Mouse (Mus musculus) duodenum, adult 2 months (tissue): ENCODE measurements around the gene Ptbp1. TPM values are rescaled to one million over a fixed set of nuclear protein-coding genes. Genes with fewer than 3 reads are reported as not detected.

Source experiments
- polyA plus RNA-seq: library from polyadenylated mRNA; depleted of rRNA; stranded (reverse); fragments of >200 nt; gene quantifications from 2 replicates; pipeline ENCODE4 v1.2.3, GENCODE M21; 2012; ENCODE audit warnings: low replicate concordance; rRNA removed

The Ptbp1 gene
- 156 and 209 TPM in 2 replicates for polyA plus RNA-seq

DNA sequence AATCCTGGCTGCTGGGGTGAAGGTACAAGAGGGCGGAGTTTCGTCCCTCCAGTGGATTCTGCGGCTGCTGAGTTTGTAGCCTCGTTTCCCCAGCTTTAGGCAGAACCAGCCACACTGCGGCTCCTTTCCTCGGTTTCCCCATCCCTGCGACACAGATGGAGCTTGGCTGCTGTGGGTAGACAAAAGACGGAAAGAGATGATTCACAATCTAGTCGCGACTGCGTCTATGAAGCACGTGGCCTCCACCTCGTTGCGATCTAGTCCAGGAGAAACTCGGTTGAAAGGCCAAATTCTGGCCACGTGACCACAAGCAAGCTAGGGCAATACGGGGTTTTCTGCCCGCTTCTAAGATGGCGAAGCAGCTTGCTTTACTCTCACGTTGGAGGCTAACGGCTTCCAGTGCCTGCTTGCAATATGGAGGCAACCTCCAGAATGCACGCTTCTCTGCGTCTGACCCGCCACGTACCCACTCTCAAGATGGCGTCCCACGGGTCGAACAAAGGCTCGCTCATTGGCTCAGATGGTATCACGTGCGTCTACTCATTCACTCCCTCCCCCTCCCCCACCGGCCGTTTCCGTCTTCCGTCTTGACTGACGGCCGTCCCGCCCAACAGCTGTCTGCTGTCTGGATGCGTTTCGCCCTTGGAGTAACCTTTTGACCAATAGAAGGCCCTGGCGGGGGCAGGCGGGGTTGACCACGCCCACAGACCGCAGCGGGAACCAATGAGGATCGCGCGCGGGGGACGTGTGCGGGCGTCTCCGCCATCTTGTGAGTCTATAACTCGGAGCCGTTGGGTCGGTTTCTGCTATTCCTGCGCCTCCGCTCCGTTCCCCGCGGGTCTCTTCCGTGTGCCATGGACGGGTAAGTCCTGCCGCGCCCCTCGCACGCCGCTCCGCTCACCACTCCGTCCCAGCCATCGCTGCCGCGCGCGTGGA lies at the start of gene Ptbp1:
Ptbp1 (plus strand) TSS at position 568 of the 936 bp plus-strand sequence.

DNA sequence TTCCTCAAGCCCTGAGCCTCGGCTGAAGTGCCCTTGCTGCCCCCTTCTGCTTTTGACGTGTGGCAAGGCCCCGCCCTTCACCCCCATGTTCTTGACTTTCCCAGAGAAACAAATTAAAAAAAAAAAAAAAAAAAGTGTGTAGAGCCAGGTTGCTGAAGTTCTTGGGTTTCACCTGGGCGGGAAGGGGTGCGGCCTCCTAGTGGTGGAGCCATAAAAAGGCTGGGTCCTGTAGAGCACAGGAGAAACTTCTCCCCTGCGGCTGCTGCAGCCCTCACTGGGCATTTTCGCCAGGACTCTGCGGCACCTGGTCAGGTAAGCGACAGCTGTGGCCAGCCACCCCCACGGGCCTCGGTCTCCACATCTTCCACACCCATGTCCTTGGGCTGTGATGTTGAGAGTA lies 33.4 kb upstream of the Ptbp1 start, which contains the start of gene Misp:
Misp (plus strand) TSS at position 208 of the 400 bp plus-strand sequence.

DNA sequence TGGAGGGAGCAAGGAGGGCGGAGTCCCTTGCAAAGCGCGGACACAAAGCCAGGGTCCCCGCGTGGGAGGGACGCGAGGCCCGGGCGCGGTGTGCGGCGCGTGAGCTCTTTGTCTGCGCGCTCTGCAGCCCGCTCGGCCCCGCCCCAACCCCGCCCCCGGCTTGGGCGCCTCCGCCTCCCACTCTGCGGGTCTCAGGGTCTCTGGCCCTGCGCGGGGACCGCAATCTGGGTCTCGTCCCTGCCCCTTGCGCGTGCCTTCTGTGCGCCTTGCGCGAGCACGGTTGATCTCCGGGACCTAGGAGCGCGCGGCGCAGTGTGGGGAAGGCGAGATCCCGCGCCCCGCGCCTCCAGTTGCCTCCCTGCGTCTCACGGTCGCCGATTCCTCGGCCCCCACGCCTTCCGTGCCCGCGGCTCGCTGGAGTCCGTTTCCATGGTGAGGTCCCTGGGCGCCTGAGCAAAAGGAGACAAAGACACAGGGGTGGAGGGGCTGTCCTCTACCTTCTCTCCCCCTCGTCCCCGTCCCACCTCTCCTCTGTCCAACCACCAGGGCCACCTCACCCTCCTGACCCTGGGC lies 20.1 kb downstream of the Ptbp1 start, which contains the start of the genes Prtn3 and Plppr3:
Prtn3 (plus strand) TSS at position 187 of the 573 bp plus-strand sequence.
Plppr3 (minus strand) TSS at position 345 of the 573 bp plus-strand sequence.

DNA sequence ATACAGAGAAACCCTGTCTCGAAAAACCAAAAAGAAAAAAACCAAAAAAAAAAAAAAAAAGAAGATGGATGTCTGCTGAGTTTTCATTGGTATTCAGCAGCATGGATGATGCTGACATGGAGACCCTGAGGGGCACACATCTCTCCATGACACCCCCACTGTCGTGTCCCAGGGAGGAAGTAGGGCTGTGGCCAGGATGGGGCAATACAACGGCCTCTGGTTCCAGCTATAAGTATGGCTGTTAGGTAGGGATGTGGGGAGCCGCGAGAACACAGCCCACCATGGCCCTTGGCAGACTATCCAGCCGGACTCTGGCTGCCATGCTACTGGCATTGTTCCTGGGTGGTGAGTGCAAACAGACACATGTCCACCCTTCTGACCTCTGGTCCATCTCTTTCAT lies 31.8 kb downstream of the Ptbp1 start, which contains the start of gene Elane:
Elane (plus strand) TSS at position 194 of the 400 bp plus-strand sequence.

DNA sequence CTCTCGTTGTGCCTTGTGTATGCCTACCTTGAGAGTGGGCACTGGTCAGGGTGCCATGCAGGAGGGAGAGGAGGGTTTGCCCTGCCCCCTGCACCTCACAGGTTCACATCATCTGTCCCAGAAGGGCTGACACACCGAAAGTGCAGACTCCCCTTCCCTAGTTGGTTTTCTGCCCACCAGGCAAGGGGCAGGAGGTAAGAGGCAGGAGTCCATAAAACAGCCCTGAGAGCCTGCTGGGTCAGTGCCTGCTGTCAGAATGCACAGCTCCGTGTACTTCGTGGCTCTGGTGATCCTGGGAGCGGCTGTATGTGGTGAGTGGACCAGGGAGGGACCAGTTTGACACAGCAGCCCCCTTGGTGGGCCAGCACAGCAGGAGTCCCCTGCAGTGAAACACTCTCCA lies 36.4 kb downstream of the Ptbp1 start, which contains the start of gene Cfd:
Cfd (plus strand) TSS at position 184 of the 400 bp plus-strand sequence.

DNA sequence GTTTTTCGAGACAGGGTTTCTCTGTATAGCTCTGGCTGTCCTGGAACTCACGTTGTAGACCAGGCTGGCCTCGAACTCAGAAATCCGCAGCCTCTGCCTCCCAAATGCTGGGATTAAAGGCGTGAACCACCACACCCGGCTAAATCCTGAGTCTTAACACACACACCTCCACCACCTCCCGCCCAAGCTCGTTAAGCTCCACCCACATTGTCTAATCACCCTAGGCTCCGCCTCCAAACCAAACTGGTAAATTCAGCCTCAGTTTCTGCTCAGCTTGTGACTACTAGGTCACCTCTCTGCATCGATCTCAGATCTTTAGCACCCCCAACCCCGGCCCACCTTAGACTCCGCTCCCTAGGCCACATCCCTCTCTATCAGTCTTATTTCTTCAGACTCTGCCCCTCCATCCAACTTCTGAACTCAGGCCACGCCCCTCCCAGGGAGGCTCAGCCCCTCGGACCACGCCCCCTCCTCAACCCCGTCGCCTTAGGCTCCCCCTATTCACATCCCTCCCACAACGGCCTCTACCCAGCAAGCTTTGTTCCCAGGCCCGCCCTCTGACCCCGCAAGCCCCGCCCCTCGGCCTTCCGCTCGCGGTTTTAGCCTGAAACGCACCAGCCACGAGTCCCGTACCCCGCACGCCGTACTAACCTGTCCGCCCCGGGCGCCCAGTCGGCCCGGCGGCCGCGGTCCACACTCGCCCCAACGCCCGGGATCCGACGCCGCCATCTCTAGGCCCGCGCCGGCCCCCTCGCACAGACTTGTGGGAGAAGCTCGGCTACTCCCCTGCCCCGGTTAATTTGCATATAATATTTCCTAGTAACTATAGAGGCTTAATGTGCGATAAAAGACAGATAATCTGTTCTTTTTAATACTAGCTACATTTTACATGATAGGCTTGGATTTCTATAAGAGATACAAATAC lies 54.2 kb downstream of the Ptbp1 start, which contains the start of gene Med16:
Med16 (minus strand) TSS at position 757 of the 925 bp plus-strand sequence.

DNA sequence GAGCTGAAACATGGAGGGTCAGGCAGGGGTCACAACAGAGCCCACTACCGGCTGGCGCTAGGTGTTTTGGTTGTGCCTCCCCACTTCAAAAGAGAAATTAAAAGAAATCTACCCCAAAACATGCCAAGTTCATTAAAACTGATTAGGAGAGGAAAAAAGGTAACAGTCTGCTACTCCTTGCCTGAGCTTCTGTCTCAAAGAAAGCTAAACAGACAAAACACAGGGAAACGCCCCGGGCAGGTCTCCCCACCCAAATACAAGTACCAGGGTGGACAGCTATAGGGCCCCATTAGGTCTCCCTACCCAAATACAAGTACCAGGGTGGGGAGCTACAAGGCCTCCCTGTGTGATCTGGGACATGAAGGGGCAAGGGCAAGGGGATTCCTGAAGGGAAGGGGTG lies 56.3 kb downstream of the Ptbp1 start, which contains the start of gene Gm26602:
Gm26602 (plus strand) TSS at position 301 of the 400 bp plus-strand sequence.

Other genes starting within 250 kb of the Ptbp1 start
- 0.84 and 1.1 TPM in 2 replicates for gene C2cd4c, start 240.4 kb upstream of the Ptbp1 start, polyA plus RNA-seq
- gene Shc2, start 216.5 kb upstream of the Ptbp1 start, polyA plus RNA-seq: 1.3 and 2.5 TPM in 2 replicates
- not detected in 2 replicates for gene Odf3l2, start 208.7 kb upstream of the Ptbp1 start, polyA plus RNA-seq
- 6.5 and 9.9 TPM in 2 replicates for gene Madcam1, start 189.9 kb upstream of the Ptbp1 start, polyA plus RNA-seq
- 80.2 and 108 TPM in 2 replicates for gene Tpgs1, start 185.1 kb upstream of the Ptbp1 start, polyA plus RNA-seq
- 199 and 293 TPM in 2 replicates for gene Cdc34, start 172.2 kb upstream of the Ptbp1 start, polyA plus RNA-seq
- gene Gzmm, start 165.4 kb upstream of the Ptbp1 start, polyA plus RNA-seq: 0.37 TPM in 1 of 2 replicates, not detected in the other
- gene Bsg, start 149.9 kb upstream of the Ptbp1 start, polyA plus RNA-seq: 528 and 1,060 TPM in 2 replicates
- 8.5 and 24.2 TPM in 2 replicates for gene Hcn2, start 137.8 kb upstream of the Ptbp1 start, polyA plus RNA-seq
- 47.7 and 62.9 TPM in 2 replicates for gene Polrmt, start 107.8 kb upstream of the Ptbp1 start, polyA plus RNA-seq
- not detected in 2 replicates for gene Fgf22, start 99.4 kb upstream of the Ptbp1 start, polyA plus RNA-seq
- 161 and 229 TPM in 2 replicates for gene Rnf126, start 87.5 kb upstream of the Ptbp1 start, polyA plus RNA-seq
- gene Fstl3, start 77.2 kb upstream of the Ptbp1 start, polyA plus RNA-seq: 11.5 and 11.9 TPM in 2 replicates
- 0.27 and 0.59 TPM in 2 replicates for gene Prss57, start 63.5 kb upstream of the Ptbp1 start, polyA plus RNA-seq
- gene Palm, start 60.9 kb upstream of the Ptbp1 start, polyA plus RNA-seq: 17.2 and 27.7 TPM in 2 replicates
- 97.3 and 216 TPM in 2 replicates for gene Misp, start 33.4 kb upstream of the Ptbp1 start, polyA plus RNA-seq
- gene Prtn3, start 20.0 kb downstream of the Ptbp1 start, polyA plus RNA-seq: 3.8 and 5.3 TPM in 2 replicates
- gene Plppr3, start 20.2 kb downstream of the Ptbp1 start, polyA plus RNA-seq: 6.1 and 11.4 TPM in 2 replicates
- gene Elane, start 31.8 kb downstream of the Ptbp1 start, polyA plus RNA-seq: not detected in 2 replicates
- gene Cfd, start 36.4 kb downstream of the Ptbp1 start, polyA plus RNA-seq: 12.8 and 564 TPM in 2 replicates
- 44.8 and 49.2 TPM in 2 replicates for gene Med16, start 54.5 kb downstream of the Ptbp1 start, polyA plus RNA-seq
- not detected in 2 replicates for gene Gm26602, start 56.4 kb downstream of the Ptbp1 start, polyA plus RNA-seq
- 5.1 and 5.6 TPM in 2 replicates for gene Kiss1r, start 62.5 kb downstream of the Ptbp1 start, polyA plus RNA-seq
- 102 and 133 TPM in 2 replicates for gene R3hdm4, start 66.8 kb downstream of the Ptbp1 start, polyA plus RNA-seq
- gene Arid3a, start 72.6 kb downstream of the Ptbp1 start, polyA plus RNA-seq: 8.1 and 9.4 TPM in 2 replicates
- gene Wdr18, start 105.7 kb downstream of the Ptbp1 start, polyA plus RNA-seq: 32.5 and 36.7 TPM in 2 replicates
- gene Grin3b, start 116.3 kb downstream of the Ptbp1 start, polyA plus RNA-seq: 0.13 TPM in 1 of 2 replicates, not detected in the other
- gene Tmem259, start 129.9 kb downstream of the Ptbp1 start, polyA plus RNA-seq: 473 and 724 TPM in 2 replicates
- 47.4 and 53.3 TPM in 2 replicates for gene Cnn2, start 134.2 kb downstream of the Ptbp1 start, polyA plus RNA-seq
- gene Abca7, start 142.1 kb downstream of the Ptbp1 start, polyA plus RNA-seq: 22.5 and 27.6 TPM in 2 replicates
- gene Arhgap45, start 162.2 kb downstream of the Ptbp1 start, polyA plus RNA-seq: 16.6 and 28.8 TPM in 2 replicates
- 82.1 and 91.1 TPM in 2 replicates for gene Polr2e, start 185.4 kb downstream of the Ptbp1 start, polyA plus RNA-seq
- gene Gpx4, start 192.7 kb downstream of the Ptbp1 start, polyA plus RNA-seq: 1,699 and 1,725 TPM in 2 replicates